Mouse (Mus musculus) left cerebral cortex, postnatal 36 days (tissue): ENCODE measurements around the gene Pou3f1. TPM values are rescaled to one million over a fixed set of nuclear protein-coding genes. Genes with fewer than 3 reads are reported as not detected.

Experiments used
- DNase-seq, 2 experiments: peaks; one replicate each; pipeline ENCODE4 v3.0.0; 2021 to 2022; ENCODE audit warnings: low spot score in 2 of 2, mixed read lengths in 1 of 2
- intact Hi-C: fragments of 180-260 bp; cut with DNase I; formaldehyde crosslinking; loops from one replicate; pipeline ENCODE4 v1.15.1; 2025
- total RNA-seq, 2 experiments: library from RNA; stranded (reverse); gene quantifications; 2 replicates each; pipeline ENCODE4 v1.2.3; 2021

The Pou3f1 gene
- total RNA-seq, 2 experiments from 2014 or later: 14.8 to 21.6 TPM

DNA sequence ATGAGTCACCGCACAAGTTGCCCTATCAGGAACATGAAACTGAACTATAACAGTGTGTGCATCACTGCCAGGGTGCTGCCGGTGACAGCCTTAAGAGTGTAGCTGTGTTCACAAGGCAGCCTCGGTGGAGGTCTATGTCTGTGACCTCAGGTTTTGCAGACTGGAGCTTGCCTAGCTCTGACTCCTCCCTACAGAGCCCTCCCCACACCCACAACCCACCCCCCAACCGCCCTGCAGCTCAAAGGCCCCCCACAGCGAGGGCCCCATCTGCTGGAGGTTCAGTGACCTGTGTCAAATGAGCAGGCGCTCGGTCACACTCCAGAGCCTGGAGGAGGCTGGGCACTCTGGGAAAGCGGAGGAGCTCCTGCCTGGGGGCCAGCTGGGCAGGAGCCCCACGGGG is 3.7 kb upstream of the Pou3f1 start:
- DNase-seq: no peak
- intact Hi-C loops: loop anchor here (5.0 to 10.0 kb wide), 2 partner anchors 81 to 258 kb away; no protein-coding TSS in a partner anchor

DNA sequence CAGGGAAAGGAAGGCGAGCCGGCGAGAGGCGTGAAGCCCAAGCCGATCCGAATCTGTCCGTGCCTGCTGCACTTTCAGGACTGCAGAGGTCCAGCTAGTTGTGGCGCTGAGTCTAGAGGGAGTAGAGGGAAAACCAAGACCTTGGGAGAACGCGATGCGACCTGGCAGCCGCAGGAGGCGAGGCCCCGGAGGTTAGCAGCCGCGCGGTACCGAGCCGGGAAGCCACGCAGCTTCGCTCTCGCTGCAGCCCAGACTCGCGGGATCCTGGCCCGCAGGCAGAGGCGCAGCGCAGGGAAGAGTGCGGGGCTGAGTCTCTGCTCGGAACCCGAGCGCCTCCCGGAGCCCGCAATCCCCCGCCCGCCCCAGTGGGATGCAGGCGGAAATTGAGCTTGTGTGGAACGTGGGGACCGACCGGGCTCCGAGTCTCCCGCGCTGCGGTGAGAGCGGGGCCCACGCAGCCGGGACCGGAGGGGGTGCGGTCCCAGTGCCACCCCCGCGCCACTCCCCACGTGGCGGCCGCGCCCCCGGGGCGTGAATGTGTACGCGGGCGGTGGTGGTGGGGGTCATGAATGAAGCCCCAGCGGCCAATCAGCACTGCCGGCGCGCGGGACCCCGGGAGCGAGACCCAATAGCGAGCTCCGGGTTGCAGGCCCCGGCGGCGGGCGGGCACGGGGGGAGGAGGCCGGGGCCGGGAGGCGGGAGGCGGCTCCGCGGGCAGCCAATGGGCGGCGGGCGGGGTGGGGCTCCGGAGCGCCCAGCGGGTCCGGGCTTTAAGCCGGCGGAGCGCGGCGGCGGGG is 445 bp downstream of the Pou3f1 start:
- DNase-seq: peak; percentile 87 to 93
- intact Hi-C loops: loop anchor here (10.0 kb wide), 1 partner anchor 262 kb away; no protein-coding TSS in a partner anchor

DNA sequence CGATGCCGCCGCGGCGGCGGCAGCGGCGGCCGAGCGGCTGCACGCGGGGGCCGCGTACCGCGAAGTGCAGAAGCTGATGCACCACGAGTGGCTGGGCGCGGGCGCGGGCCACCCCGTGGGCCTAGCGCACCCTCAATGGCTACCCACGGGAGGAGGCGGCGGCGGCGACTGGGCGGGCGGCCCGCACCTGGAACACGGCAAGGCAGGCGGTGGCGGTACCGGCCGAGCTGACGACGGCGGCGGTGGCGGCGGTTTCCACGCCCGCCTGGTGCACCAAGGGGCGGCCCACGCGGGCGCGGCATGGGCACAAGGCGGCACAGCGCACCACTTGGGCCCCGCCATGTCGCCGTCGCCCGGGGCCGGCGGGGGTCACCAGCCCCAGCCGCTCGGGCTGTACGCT is 1.2 kb downstream of the Pou3f1 start:
- intact Hi-C loops: loop anchor here (10.0 kb wide), 1 partner anchor 263 kb away; no protein-coding TSS in a partner anchor
- DNase-seq: peak; percentile 40 to 50

DNA sequence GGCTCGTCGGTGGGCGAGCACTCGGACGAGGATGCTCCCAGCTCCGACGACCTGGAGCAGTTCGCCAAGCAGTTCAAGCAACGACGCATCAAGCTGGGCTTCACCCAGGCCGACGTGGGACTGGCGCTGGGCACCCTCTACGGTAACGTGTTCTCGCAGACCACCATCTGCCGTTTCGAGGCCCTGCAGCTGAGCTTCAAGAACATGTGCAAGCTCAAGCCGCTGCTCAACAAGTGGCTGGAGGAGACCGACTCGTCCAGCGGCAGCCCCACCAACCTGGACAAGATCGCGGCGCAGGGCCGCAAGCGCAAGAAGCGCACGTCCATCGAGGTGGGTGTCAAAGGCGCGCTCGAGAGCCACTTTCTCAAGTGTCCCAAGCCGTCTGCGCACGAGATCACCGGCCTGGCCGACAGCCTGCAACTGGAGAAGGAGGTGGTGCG is 1.8 kb downstream of the Pou3f1 start:
- intact Hi-C loops: loop anchor here (10.0 kb wide), 1 partner anchor 264 kb away; no protein-coding TSS in a partner anchor

DNA sequence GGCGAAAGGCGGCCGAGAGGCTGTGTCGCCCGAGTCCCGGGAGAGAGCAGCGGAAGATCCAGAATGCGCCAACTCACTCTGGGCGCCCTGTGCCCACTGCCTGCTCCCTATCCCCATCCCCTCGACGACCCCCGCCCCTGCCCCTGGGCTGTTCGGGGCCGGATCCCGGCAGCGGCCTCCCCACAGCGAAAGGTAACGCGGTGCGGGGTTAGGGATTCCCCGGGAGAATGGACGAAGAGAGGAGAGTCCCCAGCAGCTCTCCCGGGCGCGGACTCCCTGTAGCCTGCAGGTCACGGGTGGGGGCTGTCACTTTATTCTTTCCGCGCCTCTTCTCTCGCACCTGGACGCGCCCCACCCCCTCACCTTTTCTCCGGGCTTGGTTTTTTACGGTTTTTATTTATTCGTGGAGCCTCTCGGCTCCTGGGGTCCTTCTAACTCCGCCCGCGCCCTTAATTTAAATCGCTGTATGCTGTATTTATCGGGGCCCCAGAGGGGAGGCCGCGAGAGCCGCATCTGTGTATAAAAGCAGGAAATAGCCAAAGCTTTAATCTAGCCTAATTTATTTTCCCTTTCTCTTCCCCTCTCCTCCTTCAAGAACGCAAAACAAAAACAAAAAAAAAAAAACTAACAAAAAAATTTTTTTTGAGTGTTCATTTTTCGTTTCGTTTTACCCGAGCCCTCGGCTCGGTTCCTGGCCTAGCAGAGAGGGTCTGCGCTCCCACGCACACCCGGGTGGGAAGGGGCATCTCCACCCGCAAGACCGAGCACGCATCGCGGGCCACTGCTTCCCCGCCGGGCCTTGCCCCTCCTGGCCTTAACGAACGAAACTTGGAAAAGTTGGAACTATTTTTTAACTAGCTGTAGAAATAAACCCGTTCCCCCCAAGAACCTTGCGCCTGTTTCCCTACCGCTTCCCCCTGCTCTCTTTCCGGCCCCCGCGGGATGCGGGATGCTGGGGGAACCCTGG is 2.9 kb downstream of the Pou3f1 start:
- intact Hi-C loops: loop anchor here (10.0 kb wide), 1 partner anchor 265 kb away; no protein-coding TSS in a partner anchor
- DNase-seq: no peak

More for the DNA sequence above, 1.8 kb downstream of the Pou3f1 start:
- DNase-seq: peak in 1 of 2 experiments; percentile 46

DNA sequence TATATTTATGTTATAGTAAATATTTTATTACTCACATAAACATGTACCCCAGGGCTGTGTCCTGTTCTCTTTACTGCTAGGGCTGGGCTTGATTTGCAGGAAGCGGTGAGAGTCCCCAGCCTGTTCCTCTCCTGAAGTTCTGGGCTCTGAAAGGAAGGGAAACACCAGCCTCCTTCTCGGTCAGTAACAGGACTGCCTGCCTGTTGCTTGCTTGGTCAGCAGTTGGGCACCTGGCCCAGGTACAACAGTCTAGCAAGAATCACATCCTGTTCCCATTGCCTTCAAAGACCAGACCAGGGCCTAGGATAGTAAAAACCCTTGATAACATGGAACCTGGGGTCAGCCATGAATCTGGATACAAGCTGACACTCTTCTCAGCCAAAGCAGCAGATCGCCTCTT is 4.0 kb downstream of the Pou3f1 start:
- intact Hi-C loops: no loop called here
- no peak for DNase-seq

DNA sequence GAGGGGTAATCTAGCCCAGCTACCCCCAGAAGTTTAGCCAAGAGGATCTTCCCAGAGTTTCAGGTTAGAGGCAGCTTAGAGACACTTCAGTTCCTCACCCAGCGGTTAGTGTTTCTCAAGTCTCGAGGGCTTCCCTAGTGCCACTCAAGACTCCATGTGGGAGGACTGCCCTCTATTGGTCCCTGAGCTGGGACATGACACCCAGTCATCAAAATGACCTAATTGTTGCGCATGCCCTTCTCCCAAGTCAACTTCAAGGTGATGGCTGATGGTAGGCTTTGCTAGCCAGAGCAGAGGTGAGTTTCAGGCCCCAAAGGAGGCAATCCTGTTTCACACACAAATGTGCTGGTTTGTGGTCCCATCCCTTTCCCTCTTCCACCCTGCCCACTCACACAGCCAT is 6.4 kb downstream of the Pou3f1 start:
- intact Hi-C loops: no loop called here
- DNase-seq: no peak

DNA sequence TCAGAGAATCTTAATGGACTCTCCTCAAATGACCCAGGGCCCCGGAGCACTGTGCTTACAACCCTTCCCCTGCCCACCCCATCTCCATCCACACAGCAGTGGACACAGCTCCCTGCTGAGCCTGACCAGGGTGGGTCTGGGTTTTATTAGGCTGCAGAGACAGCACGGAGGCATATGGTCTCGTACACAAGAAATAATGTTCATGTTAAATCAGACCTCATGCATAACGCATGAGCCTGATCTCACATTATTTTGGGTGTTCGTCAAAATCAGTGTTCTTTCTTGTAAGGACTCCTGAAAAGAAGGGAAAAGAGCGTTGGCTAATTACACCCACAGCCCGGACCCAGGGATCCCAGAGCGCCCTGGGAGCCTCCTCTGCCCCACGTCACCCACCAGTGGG is 7.6 kb downstream of the Pou3f1 start:
- DNase-seq: no peak
- intact Hi-C loops: no loop called here

DNA sequence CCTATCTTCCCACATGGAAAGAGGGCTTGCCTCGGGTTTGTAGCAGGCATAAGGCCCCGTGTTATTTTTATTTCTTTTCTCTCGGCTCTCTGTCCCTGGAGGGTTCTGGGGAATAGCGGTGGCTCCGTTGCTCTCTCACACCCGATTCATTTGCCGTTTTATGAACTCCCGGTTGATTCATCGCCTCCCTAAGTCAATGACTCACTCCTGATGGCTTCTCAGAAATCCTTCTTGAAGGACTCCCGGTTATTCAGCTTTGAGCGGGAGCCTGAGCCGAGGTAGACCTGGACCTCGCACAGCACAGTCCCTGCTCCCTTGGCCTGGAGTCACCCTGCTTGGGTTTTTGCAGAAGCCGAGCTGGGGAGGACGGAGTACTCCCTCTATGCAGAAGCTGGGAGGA is 8.0 kb downstream of the Pou3f1 start:
- intact Hi-C loops: no loop called here
- no peak for DNase-seq

DNA sequence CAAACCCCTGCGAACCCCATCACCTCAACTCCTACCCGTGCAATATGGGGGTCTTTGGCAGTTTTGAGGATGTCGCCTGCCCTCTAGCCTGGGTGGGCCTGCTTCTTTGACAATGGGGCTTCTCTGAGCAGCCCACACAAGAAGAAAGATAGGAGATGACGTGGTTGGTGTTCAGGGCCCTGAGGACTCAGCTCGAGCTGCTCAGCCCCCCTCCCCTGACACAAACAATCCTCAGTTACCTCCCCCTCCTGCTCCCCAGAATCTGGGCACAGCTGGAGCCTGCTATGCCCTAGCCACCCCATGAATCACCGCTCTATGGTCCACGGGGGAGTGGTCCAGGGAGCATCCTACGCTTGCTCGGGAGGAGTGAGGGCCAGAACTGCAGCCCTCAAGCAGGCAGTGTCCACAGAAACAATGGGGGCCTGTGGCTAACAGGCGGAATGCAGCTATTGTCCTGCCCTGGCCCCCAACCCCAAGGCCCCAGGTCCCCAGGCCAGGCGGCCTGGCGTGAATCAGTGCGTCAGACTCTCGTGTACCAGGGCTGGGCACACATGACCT is 10.9 kb downstream of the Pou3f1 start:
- intact Hi-C loops: no loop called here
- DNase-seq: no peak

DNA sequence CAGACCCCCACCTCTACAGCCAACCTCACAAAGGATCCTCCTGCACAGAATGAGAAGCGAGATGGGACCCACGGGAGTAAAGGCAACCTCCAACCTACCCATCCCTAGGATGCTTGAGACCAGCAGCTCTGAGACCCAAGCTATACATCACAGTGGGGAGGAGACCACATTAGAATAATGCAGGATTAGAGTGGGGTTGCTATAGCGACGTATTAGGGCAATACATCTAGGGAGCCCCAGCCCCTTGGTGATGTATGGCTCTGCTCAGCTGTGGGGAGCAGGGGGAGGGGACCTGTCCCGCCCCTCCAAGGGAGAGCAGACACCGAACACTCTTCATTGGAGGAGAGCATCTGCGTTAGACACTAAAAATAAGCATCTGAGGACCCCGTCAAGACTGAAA is 11.5 kb downstream of the Pou3f1 start:
- no peak for DNase-seq
- intact Hi-C loops: no loop called here

DNA sequence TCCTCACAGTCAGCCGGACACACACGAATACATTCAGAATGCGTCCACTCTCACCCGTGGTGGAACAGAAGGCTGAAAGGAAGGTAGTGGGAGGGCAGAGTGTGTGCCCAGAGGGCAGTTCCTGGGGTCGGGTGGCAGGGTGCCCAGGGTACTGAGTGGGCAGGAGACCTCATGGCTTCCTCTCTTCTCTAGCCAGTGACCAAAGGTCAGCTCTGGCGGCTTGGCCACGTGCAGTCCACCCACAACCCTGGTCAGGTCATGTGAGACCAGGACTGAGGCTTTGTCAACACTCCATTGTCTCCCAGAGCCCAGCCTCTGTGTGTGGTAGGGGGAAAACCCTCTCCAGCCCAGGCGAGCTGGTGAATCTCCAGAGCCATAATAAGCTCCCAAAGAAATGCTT is 13.6 kb downstream of the Pou3f1 start:
- no peak for DNase-seq
- intact Hi-C loops: loop anchor here (5.0 kb wide), 2 partner anchors 528 to 713 kb away; no protein-coding TSS in a partner anchor

DNA sequence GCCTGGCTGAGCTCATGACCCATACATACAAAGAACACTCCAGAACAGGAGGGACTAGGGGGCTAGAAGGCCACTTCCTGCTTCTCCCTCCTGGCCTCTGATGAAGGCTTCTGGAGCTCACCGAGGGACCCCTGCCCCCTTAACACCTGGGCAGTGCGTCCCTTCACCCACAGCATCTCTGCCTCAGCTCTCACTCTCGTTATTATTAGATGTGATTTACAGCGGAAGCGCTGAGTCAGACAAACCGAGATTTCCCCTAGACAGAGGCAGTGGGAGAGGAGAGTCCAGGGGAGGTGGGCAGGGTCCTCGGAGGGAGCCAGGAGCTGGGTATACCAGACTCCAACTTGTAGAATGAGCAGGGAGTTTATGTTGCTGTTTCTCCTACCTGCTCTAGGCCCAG is 15.0 kb downstream of the Pou3f1 start:
- intact Hi-C loops: loop anchor here (5.0 kb wide), 2 partner anchors 529 to 714 kb away; no protein-coding TSS in a partner anchor

DNA sequence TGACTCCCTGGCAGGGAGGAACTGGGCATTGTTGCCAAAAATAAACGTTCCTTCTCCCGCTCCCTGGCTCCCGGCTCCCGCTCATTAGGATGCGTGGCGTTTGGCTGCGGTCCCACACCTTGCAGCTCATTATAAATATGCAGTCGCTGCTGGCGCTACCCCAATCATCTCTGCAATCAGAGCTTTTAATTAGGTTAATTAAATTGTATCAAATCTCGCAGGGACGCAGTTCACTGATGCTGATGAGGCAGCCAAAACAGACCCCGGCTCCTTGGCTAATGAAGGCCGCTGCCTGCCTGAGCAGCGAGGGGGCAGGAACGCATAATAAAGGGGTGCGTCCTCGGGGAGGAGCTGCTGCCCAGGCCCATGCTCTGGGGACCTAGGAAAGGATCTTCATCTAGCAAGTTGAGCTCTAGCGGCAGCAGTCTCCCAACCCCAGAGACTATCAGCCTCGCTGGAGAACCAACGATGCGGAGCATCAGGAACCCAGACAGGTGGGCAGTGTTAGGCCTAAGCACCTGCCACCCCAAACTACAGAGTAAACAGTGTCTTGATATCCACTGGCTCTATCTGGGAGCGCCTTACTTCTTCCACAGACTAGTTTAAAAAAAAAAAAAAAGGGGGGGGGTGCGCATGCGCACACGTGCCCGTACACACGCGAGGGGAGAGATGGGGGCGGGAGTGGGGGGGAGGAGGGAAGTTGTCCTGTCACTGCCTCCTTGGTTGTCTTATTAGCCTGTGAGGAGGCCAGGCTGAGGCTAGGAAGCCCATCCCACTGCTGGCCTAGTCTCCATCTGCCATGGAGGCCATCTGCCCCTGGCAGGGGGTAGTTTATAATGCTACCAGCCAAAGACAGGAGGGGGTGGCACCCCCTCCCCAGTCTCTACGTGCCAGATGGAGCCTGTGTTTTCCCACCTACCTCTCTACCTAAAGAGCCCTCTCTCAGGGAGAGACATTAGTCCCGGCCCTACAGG is 16.0 kb downstream of the Pou3f1 start:
- intact Hi-C loops: loop anchor here (5.0 kb wide), 2 partner anchors 530 to 715 kb away; no protein-coding TSS in a partner anchor
- DNase-seq: no peak

More for the DNA sequence above, 15.0 kb downstream of the Pou3f1 start:
- no peak for DNase-seq

DNA sequence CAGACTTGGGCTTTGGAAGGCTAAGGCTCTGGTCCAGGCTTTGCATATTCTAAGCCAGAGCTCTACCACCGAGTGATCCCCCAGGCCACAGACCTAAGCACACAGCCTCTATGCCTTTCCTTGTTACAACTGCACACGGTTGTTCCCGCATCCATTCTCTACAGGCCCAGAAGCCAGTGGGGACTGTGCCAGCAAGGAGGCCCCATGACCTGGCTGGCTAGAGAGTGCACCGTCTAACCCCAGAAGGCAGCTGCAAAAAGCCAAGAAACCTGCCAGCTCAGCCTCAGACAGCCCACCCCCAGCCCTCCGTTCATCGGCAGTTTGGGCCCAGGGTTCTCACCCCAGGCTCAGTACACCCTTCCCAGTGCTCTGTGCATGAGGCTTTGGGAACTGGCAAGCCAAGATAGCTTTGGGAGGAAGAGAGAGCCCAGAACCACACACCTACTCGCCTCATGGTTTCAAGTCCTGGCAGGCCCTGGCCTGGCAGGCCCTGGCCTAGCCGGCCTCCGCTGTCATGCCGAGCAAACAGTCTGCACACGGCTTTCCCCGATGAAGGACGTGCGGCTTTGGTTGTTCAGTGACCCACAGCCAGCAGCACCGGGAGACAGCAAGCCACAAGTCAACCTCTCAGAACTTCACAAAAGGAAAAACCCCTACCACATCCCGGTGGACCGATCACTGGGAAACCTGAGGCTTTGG is 17.9 kb downstream of the Pou3f1 start:
- intact Hi-C loops: loop anchor here (1.0 to 5.0 kb wide), 4 partner anchors 445 to 737 kb away; no protein-coding TSS in a partner anchor
- no peak for DNase-seq

DNA sequence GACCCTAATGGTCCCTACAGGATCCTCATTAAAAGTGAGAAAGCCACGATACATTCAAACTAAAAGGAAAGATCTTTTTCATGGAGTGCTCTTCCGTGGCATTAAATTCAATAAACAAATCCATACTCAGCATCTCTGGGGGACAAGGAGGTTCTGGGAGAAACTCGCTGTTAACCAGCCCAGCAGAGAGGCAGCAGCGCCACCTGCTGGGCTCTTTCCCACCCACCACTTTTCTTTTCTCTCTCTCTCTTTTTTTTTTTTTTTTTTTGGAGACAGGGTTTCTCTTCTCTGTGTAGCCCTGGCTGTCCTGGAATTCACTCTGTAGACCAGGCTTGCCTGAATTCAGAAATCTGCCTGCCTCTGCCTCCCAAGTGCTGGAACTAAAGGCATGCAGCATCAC is 18.4 kb downstream of the Pou3f1 start:
- DNase-seq: peak in 1 of 2 experiments; percentile 57
- intact Hi-C loops: loop anchor here (1.0 to 5.0 kb wide), 2 partner anchors 446 to 738 kb away; no protein-coding TSS in a partner anchor

DNA sequence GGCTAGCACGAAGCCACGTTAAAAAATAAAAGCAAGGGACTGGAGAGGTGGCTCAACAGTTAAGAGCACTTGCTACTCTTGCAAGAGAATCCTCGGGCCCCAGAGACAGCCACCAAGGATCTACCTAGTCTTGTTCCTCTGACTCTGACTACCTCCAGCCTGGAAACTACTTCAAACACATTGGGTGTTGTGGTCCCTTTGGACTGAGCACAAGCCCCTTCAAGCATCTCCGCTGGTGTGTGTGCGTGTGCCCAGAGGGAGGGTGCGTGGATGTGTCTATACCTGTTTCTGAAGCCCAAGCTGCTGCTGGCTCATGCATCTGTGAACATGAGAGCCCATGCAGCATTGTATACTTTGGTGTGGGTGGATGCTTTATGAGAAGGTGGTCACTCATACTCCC is 19.4 kb downstream of the Pou3f1 start:
- intact Hi-C loops: loop anchor here (1.0 to 5.0 kb wide), 2 partner anchors 447 to 739 kb away; no protein-coding TSS in a partner anchor
- DNase-seq: no peak

DNA sequence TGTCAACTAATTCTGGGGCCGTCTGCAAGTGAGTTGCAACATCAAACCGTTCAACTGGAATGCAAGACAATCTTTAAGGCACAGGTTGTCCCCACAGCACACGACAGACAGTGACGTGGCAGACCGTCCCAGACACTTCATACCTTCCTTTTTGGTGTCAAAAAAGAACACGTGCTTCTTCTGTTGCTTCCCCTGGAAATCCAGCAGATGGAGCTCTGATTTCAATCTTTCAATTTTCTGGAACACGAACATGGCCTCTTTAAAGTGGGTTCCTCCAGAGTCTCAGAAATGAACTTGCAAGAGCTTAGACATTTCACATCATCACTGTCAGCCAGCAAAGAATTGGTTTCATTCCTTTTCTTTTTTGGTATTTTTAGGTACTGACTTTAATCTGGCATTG is 25.7 kb downstream of the Pou3f1 start:
- DNase-seq: no peak
- intact Hi-C loops: no loop called here
